Mouse (Mus musculus): ENCODE results near the gene Gpatch8. TPM values are rescaled to one million over a fixed set of nuclear protein-coding genes. Genes with fewer than 3 reads are reported as not detected.

Gene Gpatch8
- polyA plus RNA-seq, 1 experiment from 2014 or later, result 25.1 TPM

DNA sequence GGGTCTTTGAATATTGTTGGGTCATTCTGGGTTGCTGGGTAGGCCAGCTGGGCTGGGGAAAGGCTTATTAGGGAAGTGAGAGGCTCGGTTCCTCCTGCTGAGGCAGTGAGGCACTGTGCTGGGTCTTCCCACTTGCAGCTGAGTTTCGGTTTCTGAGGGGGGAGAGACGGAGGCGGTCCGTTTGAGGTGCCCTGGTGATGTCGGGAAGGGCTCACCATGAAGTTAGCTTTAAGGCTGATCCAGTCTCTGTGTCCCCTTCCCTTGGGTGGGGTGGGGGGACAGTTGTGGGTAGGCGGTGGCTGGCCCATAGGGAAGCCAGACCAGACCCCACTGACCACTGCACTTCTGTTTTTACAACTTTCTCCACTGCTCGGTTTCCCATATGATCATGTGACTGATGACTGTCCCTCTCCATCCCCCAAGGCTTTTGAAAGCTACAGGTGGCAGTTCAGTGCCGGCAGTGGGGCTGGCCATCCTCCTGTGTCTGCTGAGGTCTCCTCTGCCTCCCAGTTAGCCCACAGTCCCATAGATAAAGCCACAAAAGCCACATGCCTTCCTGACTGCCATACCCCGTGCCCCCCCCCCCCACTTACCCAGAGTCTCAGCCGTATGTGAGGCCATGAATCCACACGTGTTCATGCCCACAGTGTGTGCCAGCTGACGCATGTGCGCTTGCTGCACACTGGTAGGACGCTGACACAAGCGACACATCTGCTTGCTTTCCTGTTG lies 123.9 kb downstream of the Gpatch8 start:
- no peak overlapping the region for H3K4me3 ChIP-seq (replicated peaks; ENCODE audit: low read depth, low read length)
- H3K36me3 ChIP-seq (ENCODE audit: insufficient read depth, low read length), result peaks cover 24% of the 10 kb centered on the region
- TF ChIP-seq CTCF (IDR thresholded peaks at IDR 0.05; ENCODE audit: low read depth), result no peak
- WGBS, result 71% methylated on average over 16 of the region's 16 CpGs
- H3K4me1 ChIP-seq (replicated peaks; ENCODE audit: insufficient read depth, low read length), result peaks cover 3% of the 10 kb centered on the region; the same call in 1 of the 2 replicates
- H3K27ac ChIP-seq, result no peak overlapping the region; the same call in 1 of the 2 replicates
- H3K9ac ChIP-seq (ENCODE audit: low read depth, low read length), result peak overlapping the region; percentile 24
- H3K9me3 ChIP-seq (replicated peaks; ENCODE audit: low read length), result no peaks in the 10 kb centered on the region
- no peak overlapping the region for H3K4me2 ChIP-seq (ENCODE audit: low read length)
- no peaks in the 10 kb centered on the region for H3K27me3 ChIP-seq (ENCODE audit: insufficient read depth, low read length)
- DNase-seq (ENCODE audit: low spot score), result no peak
- no peak for ATAC-seq (replicated peaks; ENCODE audit: low FRiP score, low read depth)

DNA sequence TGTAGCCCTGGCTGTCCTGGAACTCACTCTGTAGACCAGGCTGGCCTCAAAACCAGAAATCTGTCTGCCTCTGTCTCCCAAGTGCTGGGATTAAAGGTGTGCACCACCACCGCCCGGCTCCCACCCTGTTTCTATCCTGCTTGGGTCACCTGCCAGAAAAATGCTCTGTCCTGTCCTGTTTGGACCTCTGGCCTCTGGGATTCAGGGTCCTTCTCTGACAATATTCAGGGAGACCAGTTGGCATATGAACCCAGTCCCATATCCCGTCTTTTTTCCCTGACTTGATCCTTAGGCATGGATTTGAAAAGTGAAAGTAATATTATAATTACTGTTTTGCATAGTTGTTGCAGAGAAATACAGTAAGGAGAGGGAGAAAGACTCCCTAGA lies 124.5 kb downstream of the Gpatch8 start:
- Histone ChIP-seq H3K9ac (ENCODE audit: low read depth, low read length) (peak overlapping the region; percentile 24; the same call in 1 of the 2 replicates), H3K36me3 (ENCODE audit: insufficient read depth, low read length) (peaks cover 24% of the 10 kb centered on the region), H3K4me2 (ENCODE audit: low read length) (no peak overlapping the region)

DNA sequence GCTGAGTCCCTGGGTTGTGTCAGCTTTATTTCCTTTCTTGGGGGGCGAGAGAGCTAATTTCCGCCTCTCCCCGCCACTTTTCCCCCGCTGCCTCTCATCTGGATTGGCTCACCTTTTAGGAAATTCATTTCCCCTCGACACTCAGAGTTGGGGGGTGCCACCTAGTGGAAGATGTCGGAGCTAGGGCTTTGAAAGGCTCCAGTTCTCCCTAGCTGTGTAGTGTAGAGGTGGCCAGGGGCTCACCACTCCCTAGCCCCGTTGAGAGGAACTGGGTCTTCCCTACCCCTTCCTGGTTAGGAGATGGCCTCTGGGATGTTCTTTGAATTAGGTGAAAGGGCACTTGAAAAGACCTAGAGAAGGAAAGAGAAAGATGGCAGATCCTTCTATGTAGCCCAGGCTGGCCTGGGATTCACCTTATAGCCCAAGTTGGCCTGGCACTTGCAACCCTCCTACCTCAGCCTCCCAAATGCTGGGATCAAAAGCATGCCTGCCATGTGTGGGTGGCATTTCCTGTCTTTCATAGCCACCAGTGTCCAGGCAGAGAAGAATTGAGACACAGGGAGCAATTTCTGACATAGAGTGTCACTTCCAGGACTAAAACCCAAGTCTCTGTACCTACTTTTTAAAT lies 125.1 kb downstream of the Gpatch8 start:
- Histone ChIP-seq H3K4me2 (ENCODE audit: low read length) (peak overlapping the region; percentile 61), H3K27ac (peak overlapping the region; percentile 81), H3K9ac (ENCODE audit: low read depth, low read length) (peak overlapping the region; percentile 51), H3K4me1 (replicated peaks; ENCODE audit: insufficient read depth, low read length) (no peaks in the 10 kb centered on the region), H3K9me3 (replicated peaks; ENCODE audit: low read length) (no peaks in the 10 kb centered on the region), H3K4me3 (replicated peaks; ENCODE audit: low read depth, low read length) (peak overlapping the region; percentile 55), H3K36me3 (ENCODE audit: insufficient read depth, low read length) (peaks cover 19% of the 10 kb centered on the region), H3K27me3 (ENCODE audit: insufficient read depth, low read length) (no peaks in the 10 kb centered on the region)
- 0% methylated on average over 7 of the region's 7 CpGs for WGBS
- peak; percentile 91 for DNase-seq (ENCODE audit: low spot score)
- no peak for ATAC-seq (replicated peaks; ENCODE audit: low FRiP score, low read depth)
- peak; percentile 85 for TF ChIP-seq CTCF (IDR thresholded peaks at IDR 0.05; ENCODE audit: low read depth)

More for the DNA sequence above, 124.5 kb downstream of the Gpatch8 start:
- WGBS, result 89% methylated on average over 3 of the region's 3 CpGs
- no peak for TF ChIP-seq CTCF (IDR thresholded peaks at IDR 0.05; ENCODE audit: low read depth)
- H3K4me1 ChIP-seq (replicated peaks; ENCODE audit: insufficient read depth, low read length), result no peaks in the 10 kb centered on the region
- no peaks in the 10 kb centered on the region for H3K27me3 ChIP-seq (ENCODE audit: insufficient read depth, low read length)
- H3K9me3 ChIP-seq (replicated peaks; ENCODE audit: low read length), result no peaks in the 10 kb centered on the region
- no peak overlapping the region for H3K4me3 ChIP-seq (replicated peaks; ENCODE audit: low read depth, low read length)
- no peak for ATAC-seq (replicated peaks; ENCODE audit: low FRiP score, low read depth)
- DNase-seq (ENCODE audit: low spot score), result no peak
- no peak overlapping the region for H3K27ac ChIP-seq

DNA sequence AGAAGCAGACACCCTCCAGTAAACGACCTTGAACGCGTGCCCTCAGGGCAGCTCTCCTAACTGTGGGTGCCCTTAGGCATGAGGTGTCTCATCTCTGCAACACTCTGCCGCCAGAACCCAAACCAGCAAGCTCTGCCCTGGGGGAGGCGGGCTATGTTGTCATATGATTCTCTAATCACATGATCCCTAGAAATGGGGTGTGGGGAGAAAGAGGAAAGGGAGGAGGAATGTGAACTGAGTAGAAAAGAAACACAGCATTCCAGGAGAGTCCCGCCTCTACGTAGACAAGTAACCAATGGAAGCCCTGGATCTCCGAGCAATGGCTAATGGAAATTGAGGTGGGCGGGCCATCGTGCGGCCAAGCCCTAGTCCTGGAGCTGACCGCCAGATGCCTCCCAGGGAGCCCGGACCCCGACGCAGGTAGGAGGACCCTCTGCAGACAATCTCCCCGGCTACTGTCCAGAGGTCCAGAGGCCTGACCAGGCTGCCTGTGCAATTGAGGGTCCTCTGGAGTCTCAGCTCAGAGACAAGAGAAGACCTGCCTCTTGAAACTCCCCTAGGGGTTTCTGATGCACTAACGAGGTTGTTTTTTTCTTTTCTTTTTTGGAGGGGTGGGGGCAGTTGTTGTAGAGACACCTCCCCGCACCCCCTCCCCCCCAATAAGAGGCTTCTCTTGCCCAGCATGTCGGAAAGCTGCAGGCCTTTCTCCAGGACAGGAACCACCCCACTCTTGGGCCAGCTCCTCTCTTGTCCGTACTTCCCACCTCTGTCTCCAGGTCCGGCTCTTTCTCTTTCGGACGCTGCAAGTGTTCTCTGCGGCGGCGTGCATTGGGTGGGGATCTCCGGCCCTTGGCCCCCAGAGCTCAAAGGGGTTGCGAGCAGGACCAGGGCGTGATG lies 125.8 kb downstream of the Gpatch8 start, which contains the start of gene Grn:
Gene Grn (plus strand): TSS at position 195 of the 897 bp plus-strand sequence.
- Histone ChIP-seq H3K4me1 (replicated peaks; ENCODE audit: insufficient read depth, low read length) (no peaks in the 10 kb centered on the region), H3K27ac (peak within 1 kb of the TSS; percentile 81), H3K4me2 (ENCODE audit: low read length) (peak within 1 kb of the TSS; percentile 61), H3K4me3 (replicated peaks; ENCODE audit: low read depth, low read length) (peak within 1 kb of the TSS; percentile 55), H3K36me3 (ENCODE audit: insufficient read depth, low read length) (peaks cover 11% of the 10 kb centered on the region; the same call in 1 of the 2 replicates), H3K9me3 (replicated peaks; ENCODE audit: low read length) (no peaks in the 10 kb centered on the region), H3K27me3 (ENCODE audit: insufficient read depth, low read length) (no peaks in the 10 kb centered on the region), H3K9ac (ENCODE audit: low read depth, low read length) (peak within 1 kb of the TSS; percentile 61)
- DNase-seq (ENCODE audit: low spot score) (peak; percentile 100), ATAC-seq (replicated peaks; ENCODE audit: low FRiP score, low read depth) (peak; percentile 89)
- no peak for TF ChIP-seq CTCF (IDR thresholded peaks at IDR 0.05; ENCODE audit: low read depth)
- under 1% methylated on average over 29 of the region's 29 CpGs for WGBS

DNA sequence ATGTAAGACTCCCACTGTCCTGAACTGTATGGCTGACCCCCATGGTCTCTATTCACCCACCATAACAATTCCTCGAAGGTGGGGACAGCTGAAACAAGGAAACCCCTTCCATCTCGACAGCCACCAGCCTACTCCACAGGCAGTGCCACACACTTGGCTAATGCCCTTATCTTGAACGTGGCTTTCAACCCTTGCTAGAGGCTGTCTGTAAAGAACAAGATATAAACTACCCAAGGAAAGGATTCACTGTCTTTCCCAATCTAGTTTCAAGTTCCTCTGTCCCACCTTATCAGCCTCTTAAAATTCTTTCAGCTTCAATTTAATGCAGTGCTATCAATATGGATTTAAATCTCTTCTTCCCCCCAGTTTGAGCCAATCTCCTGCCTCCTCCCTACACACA lies 126.6 kb downstream of the Gpatch8 start:
- 37% methylated on average over 3 of the region's 3 CpGs for WGBS
- Histone ChIP-seq H3K27me3 (ENCODE audit: insufficient read depth, low read length) (no peaks in the 10 kb centered on the region), H3K4me1 (replicated peaks; ENCODE audit: insufficient read depth, low read length) (no peaks in the 10 kb centered on the region), H3K4me3 (replicated peaks; ENCODE audit: low read depth, low read length) (peak overlapping the region; percentile 55), H3K9ac (ENCODE audit: low read depth, low read length) (peak overlapping the region; percentile 61), H3K27ac (0 out of 2 replicates have a peak overlapping the region, but pooled peaks have one; percentile 58), H3K36me3 (ENCODE audit: insufficient read depth, low read length) (0 out of 2 replicates have a peak, but pooled peaks cover 4% of the 10 kb centered on the region), H3K4me2 (ENCODE audit: low read length) (peak overlapping the region; percentile 61), H3K9me3 (replicated peaks; ENCODE audit: low read length) (no peaks in the 10 kb centered on the region)
- ATAC-seq (replicated peaks; ENCODE audit: low FRiP score, low read depth) (no peak), DNase-seq (ENCODE audit: low spot score) (no peak)
- no peak for TF ChIP-seq CTCF (IDR thresholded peaks at IDR 0.05; ENCODE audit: low read depth)

Measured in kidney, postnatal 0 days (tissue).